9 mouse cellular contexts compared by ENCODE assay signal in genomic region chr1:78659270-78659823, GRCm38 (mm10). TPM values are rescaled to one million over a fixed set of nuclear protein-coding genes. Genes with fewer than 3 reads are reported as not detected.
A peak's percentile ranks its signal among the peaks of the same experiment; 100 is the strongest.
DNase-seq lines count a peak whose midpoint lies in the region; ATAC-seq and TF ChIP-seq lines count a peak whose summit lies in the region.
"Had no signal": no experiment of that assay in that cellular context is flagged by ENCODE, and none has a peak within 500 bp of the region (broad histone marks: within the 10 kb centered on the region; RNA-seq: fewer than 3 reads in every experiment).

No protein-coding gene starts in this region.

- no peaks in the 10 kb centered on the region for H3K36me3 ChIP-seq in heart, embryonic 11.5 days (ENCODE audit: control insufficient read depth, insufficient read depth, low read length)
- H3K36me3 ChIP-seq in ES-E14 (ENCODE audit: control insufficient read depth, insufficient read depth, low read length, poor library complexity, severe bottlenecking), result peaks cover 1% of the 10 kb centered on the region; the same call in 1 of the 2 replicates
- no peaks in the 10 kb centered on the region for H3K36me3 ChIP-seq in forebrain, postnatal 0 days (ENCODE audit: insufficient read depth)
- H3K36me3 ChIP-seq in macrophage (ENCODE audit: inconsistent target), result no peaks in the 10 kb centered on the region

- H3K4me1 ChIP-seq in heart, embryonic 11.5 days (ENCODE audit: control insufficient read depth, insufficient read depth, low read length), result peaks cover 17% of the 10 kb centered on the region; the same call in 1 of the 2 replicates
- H3K4me1 ChIP-seq in ES-E14 (ENCODE audit: control insufficient read depth in 2 of 2, insufficient read depth in 2 of 2, low read length in 2 of 2, poor library complexity in 1 of 2), result peaks cover 0 to 9% of the 10 kb centered on the region in 2 experiments; a peak in 2 of 4 replicates
- H3K4me1 ChIP-seq in forebrain, postnatal 0 days (ENCODE audit: insufficient read depth), result peaks cover 5% of the 10 kb centered on the region; the same call in 1 of the 2 replicates

- peak overlapping the region; percentile 70 for H3K4me2 ChIP-seq in heart, embryonic 11.5 days
- H3K4me2 ChIP-seq in forebrain, postnatal 0 days (ENCODE audit: low read depth), result peak overlapping the region; percentile 59

- ATAC-seq in heart, embryonic 11.5 days (replicated peaks; ENCODE audit: insufficient number of reproducible peaks, low FRiP score, low TSS enrichment), result no peak
- no peak for ATAC-seq in forebrain, postnatal 0 days

- peaks cover 61% of the 10 kb centered on the region for H3K79me2 ChIP-seq in macrophage (ENCODE audit: inconsistent target)

- DNase-seq in heart, adult 9 months (ENCODE audit: low spot score in 2 of 2), result no peak
- DNase-seq in ES-E14 (ENCODE audit: low read depth, low spot score), result no peak
- DNase-seq in forebrain, postnatal 0 days, result peak; percentile 8
- DNase-seq in cerebellum, adult 18-20 months, result no peak
- no peak for DNase-seq in left cerebral cortex, adult 8-10 months (ENCODE audit: low spot score in 2 of 2)
- no peak for DNase-seq in right cerebral cortex, postnatal 10 days (ENCODE audit: low spot score in 2 of 2)
- DNase-seq: gastrocnemius, postnatal 36 days had no signal

- in situ Hi-C loops in ES-E14 (cut with MboI; ENCODE audit: low sequenced_read_pairs in 2 of 2, unreplicated experiment in 2 of 2), result no loop called here

- peak overlapping the region; percentile 97 for H3K4me3 ChIP-seq in heart, embryonic 11.5 days (ENCODE audit: low read depth, low read length)
- H3K4me3 ChIP-seq in ES-E14 (ENCODE audit: insufficient read depth in 1 of 2, low read depth in 1 of 2, low read length in 2 of 2, poor library complexity in 1 of 2, severe bottlenecking in 1 of 2) (peak overlapping the region; percentile 86 to 94), macrophage (ENCODE audit: inconsistent target) (peak overlapping the region; percentile 84)
- H3K4me3 ChIP-seq in forebrain, postnatal 0 days (ENCODE audit: low read depth, low read length), result peak overlapping the region; percentile 93

- H3K27me3 ChIP-seq in heart, embryonic 11.5 days (ENCODE audit: control insufficient read depth, insufficient read depth, low read length), result no peaks in the 10 kb centered on the region
- H3K27me3 ChIP-seq in forebrain, postnatal 0 days (ENCODE audit: insufficient read depth, low read length), result no peaks in the 10 kb centered on the region

- TF ChIP-seq CTCF in forebrain, postnatal 0 days (IDR thresholded peaks at IDR 0.05; ENCODE audit: low read depth), result no peak

- H3K27ac ChIP-seq in heart, embryonic 11.5 days (ENCODE audit: low read depth, low read length), result 0 out of 2 replicates have a peak overlapping the region, but pooled peaks have one; percentile 15
- no peak overlapping the region for H3K27ac ChIP-seq in ES-E14 (ENCODE audit: insufficient read depth, low read depth, low read length, poor library complexity, severe bottlenecking)
- H3K27ac ChIP-seq in forebrain, postnatal 0 days (ENCODE audit: low read depth, low read length), result no peak overlapping the region
- peak overlapping the region; percentile 69 for H3K27ac ChIP-seq in macrophage

- no peaks in the 10 kb centered on the region for H3K9me3 ChIP-seq in heart, embryonic 11.5 days (replicated peaks; ENCODE audit: control insufficient read depth, low read length)
- H3K9me3 ChIP-seq in ES-E14 (ENCODE audit: control insufficient read depth, insufficient read depth, low read depth, low read length), result no peaks in the 10 kb centered on the region
- H3K9me3 ChIP-seq in forebrain, postnatal 0 days (ENCODE audit: low read length), result no peaks in the 10 kb centered on the region

- WGBS in heart, embryonic 11.5 days (ENCODE audit: insufficient replicate concordance), result 53% methylated on average over 4 of the region's 4 CpGs
- 18% methylated on average over 4 of the region's 4 CpGs for whole genome bisulfite sequencing in forebrain, postnatal 0 days
- WGBS in macrophage (ENCODE audit: missing documents), result 78% methylated on average over 4 of the region's 4 CpGs

- peak overlapping the region; percentile 92 for H3K9ac ChIP-seq in heart, embryonic 11.5 days (ENCODE audit: low read depth, low read length)
- peak overlapping the region; percentile 93; the same call in 1 of the 2 replicates for H3K9ac ChIP-seq in ES-E14 (ENCODE audit: insufficient read depth, low read depth, low read length, poor library complexity, severe bottlenecking)
- peak overlapping the region; percentile 96 for H3K9ac ChIP-seq in forebrain, postnatal 0 days

TF ChIP-seq in ES-E14, 5 proteins besides CTCF, POLR2A, EP300 and RAD21:
- TF ChIP-seq ZC3H11A (IDR thresholded peaks at IDR 0.05; ENCODE audit: borderline replicate concordance, low read depth, low read length) (no peak), CHD2 (IDR thresholded peaks at IDR 0.05; ENCODE audit: low read depth, low read length) (no peak), MAFK (IDR thresholded peaks at IDR 0.05; ENCODE audit: insufficient read depth, low read depth, low read length) (no peak), HCFC1 (IDR thresholded peaks at IDR 0.05; ENCODE audit: borderline replicate concordance, insufficient read depth, low read length) (no peak), ZNF384 (IDR thresholded peaks at IDR 0.05; ENCODE audit: low read depth, low read length) (no peak)

RNA-seq across cellular contexts. Expression of gene Utp14b, which starts 1.5 kb away (rescaled TPM):
- polyA plus RNA-seq in heart, embryonic 11.5 days (2014; fragmentation: Nextera tagmentation; extraction: Ambion mirVana), result 2.3 and 4.3 TPM in 2 replicates
- 14.9 and 23.0 TPM in 2 replicates for total RNA-seq in ES-E14 (2012; rRNA removed)
- 9.2 and 12.4 TPM in 2 replicates for total RNA-seq in forebrain, postnatal 0 days (2014; rRNA removed)
- polyA plus RNA-seq in forebrain, postnatal 0 days (2015; fragmentation: Nextera tagmentation; extraction: Ambion mirVana), result 2.1 and 2.8 TPM in 2 replicates
- 10 to 100 TPM in 24 of 26 experiments, 1 to 10 TPM in 2; 3.5 to 86.6 (median 38.7) TPM for total RNA-seq in macrophage (2018; cell fraction: chromatin; rRNA removed)
- 10 to 100 TPM in 9 of 26 experiments, 1 to 10 TPM in 17; 5.6 to 13.4 (median 8.3) TPM for total RNA-seq in macrophage (2018; cell fraction: cytosol; rRNA removed)
- 10 to 100 TPM in 23 of 26 experiments, 1 to 10 TPM in 3; 8.2 to 60.7 (median 22.2) TPM for total RNA-seq in macrophage (2018; cell fraction: nucleus; rRNA removed)
- polyA plus RNA-seq in macrophage (2018), result 3.4 to 6.5 TPM (median 5.8 TPM) in 3 replicates
- 10 to 100 TPM; 15.6 to 18.7 (median 16.1) TPM for total RNA-seq in left cerebral cortex, adult 8-10 months (2022)

RNA-seq across cellular contexts. Expression of gene Acsl3, which starts 1.7 kb away (rescaled TPM):
- 66.9 and 68.1 TPM in 2 replicates for polyA plus RNA-seq in heart, embryonic 11.5 days (2014; fragmentation: Nextera tagmentation; extraction: Ambion mirVana)
- 76.4 and 104 TPM in 2 replicates for total RNA-seq in ES-E14 (2012; rRNA removed)
- 103 and 107 TPM in 2 replicates for total RNA-seq in forebrain, postnatal 0 days (2014; rRNA removed)
- polyA plus RNA-seq in forebrain, postnatal 0 days (2015; fragmentation: Nextera tagmentation; extraction: Ambion mirVana), result 59.6 and 75.6 TPM in 2 replicates
- 10 to 100 TPM in 24 of 26 experiments, 1 to 10 TPM in 2; 4.5 to 88.7 (median 27.4) TPM for total RNA-seq in macrophage (2018; cell fraction: chromatin; rRNA removed)
- 10 to 100 TPM; 15.6 to 32.8 (median 21.1) TPM for total RNA-seq in macrophage (2018; cell fraction: cytosol; rRNA removed)
- total RNA-seq in macrophage (2018; cell fraction: nucleus; rRNA removed), result 10 to 100 TPM in 25 of 26 experiments, 1 to 10 TPM in 1; 8.2 to 59.5 (median 27.7) TPM
- 18.9 to 64.8 TPM (median 22.2 TPM) in 3 replicates for polyA plus RNA-seq in macrophage (2018)
- total RNA-seq in left cerebral cortex, adult 8-10 months (2022), result 100 to 1,000 TPM; 161 to 175 (median 167) TPM

Comparison
In these comparisons a context has a peak if more than half of its experiments do, and no peak if none do; other contexts are left out.
1. H3K27ac ChIP-seq: peak in heart, embryonic 11.5 days (single experiment) and macrophage (single experiment); none in ES-E14 (single experiment) and forebrain, postnatal 0 days (single experiment).
2. Peak in every context shown above with its lines, with median percentiles within 50 percentile points of each other: H3K4me3 ChIP-seq and H3K9ac ChIP-seq.